Mouse (Mus musculus): ENCODE measurements at regions not wholly inside any gene's neighbourhood (a gene's known extent, or its start where the extent isn't known, plus 50 kb on each side); places are given as distances from the start of the nearest gene placed in this dataset.

DNA sequence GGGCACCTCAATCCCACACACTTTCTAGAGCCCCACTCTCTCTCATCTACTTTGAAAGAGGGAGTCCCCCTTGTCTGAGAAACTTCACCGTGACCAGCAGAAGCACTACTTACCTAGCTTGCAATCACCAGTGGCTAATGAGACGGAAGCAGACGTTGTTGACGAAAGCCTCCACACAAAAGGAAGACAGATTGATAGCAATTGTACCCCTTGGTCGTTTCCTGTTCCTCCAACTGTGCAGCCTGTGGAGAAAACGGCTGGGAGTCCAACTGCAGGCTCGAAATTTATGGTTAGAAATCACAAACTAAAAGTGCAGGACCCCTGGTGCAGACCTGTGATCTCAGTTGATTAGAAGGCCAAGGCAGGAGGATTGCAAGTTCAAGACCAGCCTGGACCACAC, 155.8 kb upstream of the Jarid2 start:
- H3K36me3 ChIP-seq (ENCODE audit: control insufficient read depth, insufficient read depth), result no peaks in the 10 kb centered on the region
- no peak overlapping the region for H3K4me3 ChIP-seq (ENCODE audit: insufficient read depth, poor library complexity, severe bottlenecking)
- no peaks in the 10 kb centered on the region for H3K79me3 ChIP-seq (ENCODE audit: low read depth)
- H3ac ChIP-seq (ENCODE audit: control insufficient read depth, insufficient read length, low read depth), result no peak overlapping the region
- H3K27me3 ChIP-seq (ENCODE audit: control insufficient read depth, insufficient read depth, insufficient read length), result no peaks in the 10 kb centered on the region
- TF ChIP-seq MAX (IDR thresholded peaks at IDR 0.05), result no peak
- TF ChIP-seq CTCF (IDR thresholded peaks at IDR 0.05; ENCODE audit: control insufficient read depth, insufficient read depth, insufficient read length), result no peak
- TF ChIP-seq MYOD1 (IDR thresholded peaks at IDR 0.05; ENCODE audit: control insufficient read depth, insufficient read length, low read depth), result no peak
- TF ChIP-seq USF1 (IDR thresholded peaks at IDR 0.05; ENCODE audit: low read depth), result no peak
- TF ChIP-seq MYOG (IDR thresholded peaks at IDR 0.05; ENCODE audit: control insufficient read depth, extremely low read depth, insufficient read length), result no peak
- no peak for TF ChIP-seq FOSL1 (IDR thresholded peaks at IDR 0.05; ENCODE audit: insufficient read depth, low read length, poor library complexity, severe bottlenecking)
- no peak for TF ChIP-seq CEBPB (IDR thresholded peaks at IDR 0.05; ENCODE audit: low read depth)
- H3K79me2 ChIP-seq (ENCODE audit: control insufficient read depth, insufficient read depth), result no peaks in the 10 kb centered on the region

- H3K79me2 ChIP-seq (ENCODE audit: control insufficient read depth, insufficient read depth), result no peaks in the 10 kb centered on the region
- no peak for TF ChIP-seq USF1 (IDR thresholded peaks at IDR 0.05; ENCODE audit: low read depth)
- TF ChIP-seq CTCF (IDR thresholded peaks at IDR 0.05; ENCODE audit: control insufficient read depth, insufficient read depth, insufficient read length), result no peak
- no peak for TF ChIP-seq MAX (IDR thresholded peaks at IDR 0.05)
- H3ac ChIP-seq (ENCODE audit: control insufficient read depth, insufficient read length, low read depth), result no peak overlapping the region
Measured at GRCm38 (mm10) chr13:44579215-44579614, 150.1 kb upstream of the Jarid2 start.

GRCm38 (mm10) chr13:44580156-44580736, 149.0 kb upstream of the Jarid2 start:
- Histone ChIP-seq H3K79me3 (ENCODE audit: low read depth) (no peaks in the 10 kb centered on the region), H3K79me2 (ENCODE audit: control insufficient read depth, insufficient read depth) (no peaks in the 10 kb centered on the region), H3K36me3 (ENCODE audit: control insufficient read depth, insufficient read depth) (no peaks in the 10 kb centered on the region), H3ac (ENCODE audit: control insufficient read depth, insufficient read length, low read depth) (no peak overlapping the region), H3K27me3 (ENCODE audit: control insufficient read depth, insufficient read depth, insufficient read length) (no peaks in the 10 kb centered on the region), H3K4me3 (ENCODE audit: insufficient read depth, poor library complexity, severe bottlenecking) (no peak overlapping the region)
- TF ChIP-seq CEBPB (IDR thresholded peaks at IDR 0.05; ENCODE audit: low read depth), result no peak

More at GRCm38 (mm10) chr13:44579215-44579614, 150.1 kb upstream of the Jarid2 start:
- H3K4me3 ChIP-seq (ENCODE audit: insufficient read depth, poor library complexity, severe bottlenecking), result no peak overlapping the region
- no peaks in the 10 kb centered on the region for H3K36me3 ChIP-seq (ENCODE audit: control insufficient read depth, insufficient read depth)
- H3K79me3 ChIP-seq (ENCODE audit: low read depth), result no peaks in the 10 kb centered on the region
- H3K27me3 ChIP-seq (ENCODE audit: control insufficient read depth, insufficient read depth, insufficient read length), result no peaks in the 10 kb centered on the region

GRCm38 (mm10) chr13:44580767-44581166, 148.5 kb upstream of the Jarid2 start:
- Histone ChIP-seq H3K36me3 (ENCODE audit: control insufficient read depth, insufficient read depth) (no peaks in the 10 kb centered on the region), H3K79me3 (ENCODE audit: low read depth) (no peaks in the 10 kb centered on the region), H3ac (ENCODE audit: control insufficient read depth, insufficient read length, low read depth) (no peak overlapping the region), H3K79me2 (ENCODE audit: control insufficient read depth, insufficient read depth) (no peaks in the 10 kb centered on the region), H3K27me3 (ENCODE audit: control insufficient read depth, insufficient read depth, insufficient read length) (no peaks in the 10 kb centered on the region), H3K4me3 (ENCODE audit: insufficient read depth, poor library complexity, severe bottlenecking) (no peak overlapping the region)
- TF ChIP-seq USF1 (IDR thresholded peaks at IDR 0.05; ENCODE audit: low read depth) (no peak), CTCF (IDR thresholded peaks at IDR 0.05; ENCODE audit: control insufficient read depth, insufficient read depth, insufficient read length) (no peak), MAX (IDR thresholded peaks at IDR 0.05) (no peak), MYOD1 (IDR thresholded peaks at IDR 0.05; ENCODE audit: control insufficient read depth, insufficient read length, low read depth) (no peak), CEBPB (IDR thresholded peaks at IDR 0.05; ENCODE audit: low read depth) (no peak), MYOG (IDR thresholded peaks at IDR 0.05; ENCODE audit: control insufficient read depth, extremely low read depth, insufficient read length) (no peak), FOSL1 (IDR thresholded peaks at IDR 0.05; ENCODE audit: insufficient read depth, low read length, poor library complexity, severe bottlenecking) (no peak)

DNA sequence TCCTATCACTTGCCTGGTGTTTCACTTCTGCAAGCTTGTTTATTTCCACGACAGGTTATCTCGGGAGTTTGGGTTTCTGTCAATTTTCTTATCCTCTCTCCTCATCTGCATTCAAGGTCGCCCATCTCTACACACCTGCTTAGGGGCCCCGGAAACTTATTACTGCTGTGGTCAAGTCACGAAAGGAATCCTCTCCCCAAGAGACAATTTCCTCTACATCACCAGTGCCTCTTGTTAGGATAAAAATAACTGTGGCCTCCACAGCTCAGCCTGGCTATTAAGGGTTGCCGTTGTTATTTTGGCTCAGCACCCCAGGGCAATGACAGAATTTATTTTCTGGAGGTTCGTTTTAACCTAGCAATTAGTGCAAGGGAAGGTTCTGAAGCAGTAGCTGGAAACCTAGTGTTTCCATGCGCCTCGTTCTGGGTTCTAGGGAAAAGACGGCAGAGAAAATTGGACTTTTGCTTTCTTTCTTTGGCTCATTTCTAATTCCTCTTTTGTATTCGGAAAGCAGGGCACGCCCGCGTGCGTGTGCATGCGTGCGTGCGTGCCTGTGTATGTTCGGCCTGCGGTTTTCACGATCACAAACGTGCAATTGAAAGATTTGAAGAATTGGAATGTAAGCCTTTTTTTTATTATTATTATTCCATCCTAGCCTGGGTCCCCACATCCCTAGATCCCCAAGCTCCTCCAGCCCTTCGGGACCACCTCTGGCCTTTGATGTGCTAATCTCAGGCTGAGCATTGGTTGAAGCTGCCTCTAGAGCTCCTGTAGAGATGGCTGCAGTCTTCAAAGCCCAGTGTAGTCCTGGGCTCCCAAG, 147.1 kb upstream of the Jarid2 start:
- TF ChIP-seq USF1 (IDR thresholded peaks at IDR 0.05; ENCODE audit: low read depth) (no peak), MAX (IDR thresholded peaks at IDR 0.05) (no peak), CTCF (IDR thresholded peaks at IDR 0.05; ENCODE audit: control insufficient read depth, insufficient read depth, insufficient read length) (no peak), FOSL1 (IDR thresholded peaks at IDR 0.05; ENCODE audit: insufficient read depth, low read length, poor library complexity, severe bottlenecking) (no peak), MYOG (IDR thresholded peaks at IDR 0.05; ENCODE audit: control insufficient read depth, extremely low read depth, insufficient read length) (no peak), MYOD1 (IDR thresholded peaks at IDR 0.05; ENCODE audit: control insufficient read depth, insufficient read length, low read depth) (no peak), CEBPB (IDR thresholded peaks at IDR 0.05; ENCODE audit: low read depth) (no peak)
- no peaks in the 10 kb centered on the region for H3K36me3 ChIP-seq (ENCODE audit: control insufficient read depth, insufficient read depth)
- no peaks in the 10 kb centered on the region for H3K79me2 ChIP-seq (ENCODE audit: control insufficient read depth, insufficient read depth)
- no peak overlapping the region for H3ac ChIP-seq (ENCODE audit: control insufficient read depth, insufficient read length, low read depth)
- no peaks in the 10 kb centered on the region for H3K27me3 ChIP-seq (ENCODE audit: control insufficient read depth, insufficient read depth, insufficient read length)
- no peaks in the 10 kb centered on the region for H3K79me3 ChIP-seq (ENCODE audit: low read depth)
- no peak overlapping the region for H3K4me3 ChIP-seq (ENCODE audit: insufficient read depth, poor library complexity, severe bottlenecking)

GRCm38 (mm10) chr13:44582767-44583085, 146.5 kb upstream of the Jarid2 start:
- H3ac ChIP-seq (ENCODE audit: control insufficient read depth, insufficient read length, low read depth), result no peak overlapping the region
- no peaks in the 10 kb centered on the region for H3K79me2 ChIP-seq (ENCODE audit: control insufficient read depth, insufficient read depth)
- no peaks in the 10 kb centered on the region for H3K36me3 ChIP-seq (ENCODE audit: control insufficient read depth, insufficient read depth)
- H3K27me3 ChIP-seq (ENCODE audit: control insufficient read depth, insufficient read depth, insufficient read length), result no peaks in the 10 kb centered on the region
- no peak for TF ChIP-seq MAX (IDR thresholded peaks at IDR 0.05)
- no peak for TF ChIP-seq MYOG (IDR thresholded peaks at IDR 0.05; ENCODE audit: control insufficient read depth, extremely low read depth, insufficient read length)
- no peak for TF ChIP-seq CTCF (IDR thresholded peaks at IDR 0.05; ENCODE audit: control insufficient read depth, insufficient read depth, insufficient read length)
- TF ChIP-seq FOSL1 (IDR thresholded peaks at IDR 0.05; ENCODE audit: insufficient read depth, low read length, poor library complexity, severe bottlenecking), result no peak
- no peak for TF ChIP-seq MYOD1 (IDR thresholded peaks at IDR 0.05; ENCODE audit: control insufficient read depth, insufficient read length, low read depth)
- TF ChIP-seq USF1 (IDR thresholded peaks at IDR 0.05; ENCODE audit: low read depth), result no peak
- no peak for TF ChIP-seq CEBPB (IDR thresholded peaks at IDR 0.05; ENCODE audit: low read depth)
- H3K4me3 ChIP-seq (ENCODE audit: insufficient read depth, poor library complexity, severe bottlenecking), result no peak overlapping the region
- H3K79me3 ChIP-seq (ENCODE audit: low read depth), result no peaks in the 10 kb centered on the region

Measured in C2C12 (cell line).